Mouse (Mus musculus) limb, embryonic 12.5 days (tissue): ENCODE data around the gene Gm6217. TPM values are rescaled to one million over a fixed set of nuclear protein-coding genes. Genes with fewer than 3 reads are reported as not detected.
"Not testable (repeated sequence)": the region's sequence is repeated elsewhere in the genome, so short reads cannot be mapped to it uniquely, and the experiment has no call there.

Experiments
- ATAC-seq: fragments of 200-750 bp; cut with Nextera tagmentation; 2 replicates; pipeline ENCODE4 v1.8.0; 2017; ENCODE audit warnings: low read depth, moderate TSS enrichment; ENCODE audit not compliant: insufficient number of reproducible peaks, insufficient read depth, low FRiP score, low TSS enrichment
- H3K27ac ChIP-seq: fragments of 300-500 bp; sonication (generic); 2 replicates; pipeline ENCODE4 v1.5.1; 2016; ENCODE audit warnings: mild to moderate bottlenecking, moderate library complexity
- H3K27me3 ChIP-seq: fragments of 300-500 bp; sonication (generic); 2 replicates; pipeline ENCODE4 v1.6.1; 2016; ENCODE audit warnings: mild to moderate bottlenecking, moderate library complexity
- H3K36me3 ChIP-seq: fragments of 300-500 bp; sonication (generic); 2 replicates; pipeline ENCODE4 v1.6.1; 2016; ENCODE audit warnings: mild to moderate bottlenecking, moderate library complexity
- H3K4me1 ChIP-seq: fragments of 300-500 bp; sonication (generic); replicated peaks from 2 replicates; pipeline ENCODE4 v1.6.1; 2016
- H3K4me2 ChIP-seq: fragments of 300-500 bp; sonication (generic); 2 replicates; pipeline ENCODE4 v1.6.1; 2016; ENCODE audit warnings: mild to moderate bottlenecking, moderate library complexity
- H3K4me3 ChIP-seq: fragments of 300-500 bp; sonication (generic); replicated peaks from 2 replicates; pipeline ENCODE4 v1.5.1; 2016; ENCODE audit warnings: mild to moderate bottlenecking
- H3K9ac ChIP-seq: fragments of 300-500 bp; sonication (generic); replicated peaks from 2 replicates; pipeline ENCODE4 v1.6.1; 2016; ENCODE audit warnings: mild to moderate bottlenecking, moderate library complexity
- H3K9me3 ChIP-seq: fragments of 300-500 bp; sonication (generic); 2 replicates; pipeline ENCODE4 v1.6.1; 2016; ENCODE audit warnings: mild to moderate bottlenecking, moderate library complexity
- WGBS: fragments of 180-500 bp; shearing (Covaris S2); methylation state at CpG from one replicate; pipeline ENCODE4 v1.1.7; 2016; 5-methylcytosine and 5-hydroxymethylcytosine counted together
- polyA plus RNA-seq: library from polyadenylated mRNA; unstranded; fragments of >200 nt; fragmentation: Nextera tagmentation; extraction: Ambion mirVana; gene quantifications from 2 replicates; pipeline ENCODE4 v1.2.1, GENCODE M21; 2016

Gm6217 gene
- polyA plus RNA-seq, 1 experiment from 2014 or later = not detected

DNA sequence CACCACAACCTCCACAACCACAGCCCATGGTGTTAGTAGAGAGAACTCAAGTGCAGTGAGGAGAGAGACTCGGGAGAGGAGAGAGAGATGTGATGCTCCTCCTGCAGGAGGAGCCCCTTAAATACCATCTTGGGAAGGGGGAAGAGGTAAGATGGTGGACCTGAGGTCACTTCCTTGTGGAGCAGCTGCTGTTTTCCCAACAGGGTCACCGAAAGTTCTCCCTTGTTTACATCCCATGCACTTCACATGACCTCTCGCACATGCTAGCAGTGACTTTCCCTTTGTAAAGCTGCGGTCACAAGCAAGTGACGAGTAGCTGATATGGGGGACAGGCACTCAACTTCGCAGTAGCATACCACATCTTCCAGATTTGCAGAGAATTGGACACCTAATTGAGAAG lies 12.1 kb upstream of the Gm6217 start, which contains the start of gene A030003K21Rik:
Gene A030003K21Rik, minus strand, starts transcription at position 94 of the 400 bp plus-strand sequence.
- not testable (repeated sequence) for H3K9me3 ChIP-seq, H3K4me1 ChIP-seq, H3K36me3 ChIP-seq, H3K4me3 ChIP-seq, H3K27ac ChIP-seq, H3K4me2 ChIP-seq, H3K27me3 ChIP-seq, H3K9ac ChIP-seq, ATAC-seq
- WGBS = no CpG with 5 or more reads among the region's 6 CpGs

DNA sequence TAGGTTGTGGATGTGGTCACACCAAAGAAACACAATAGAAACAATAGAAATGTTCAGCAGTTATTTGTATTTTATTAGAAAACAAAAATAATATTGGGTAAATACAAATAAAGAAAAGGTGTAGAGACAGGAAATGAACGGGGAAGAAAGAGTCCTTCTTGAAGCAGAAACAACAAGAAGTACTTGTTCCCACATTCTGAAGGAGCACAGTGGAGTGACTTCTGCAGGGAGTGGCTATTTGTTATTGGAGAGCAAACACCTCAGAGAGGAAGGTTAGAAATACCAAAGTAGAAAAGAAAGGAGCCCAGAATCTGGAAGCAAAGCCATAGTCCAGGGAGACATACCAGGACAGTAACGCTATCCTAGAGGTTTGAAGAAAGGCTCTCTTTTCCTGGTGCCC lies 11.3 kb upstream of the Gm6217 start:
- not testable (repeated sequence) for ATAC-seq, H3K4me1 ChIP-seq, H3K27ac ChIP-seq, H3K36me3 ChIP-seq, H3K4me3 ChIP-seq, H3K9ac ChIP-seq, H3K4me2 ChIP-seq, H3K27me3 ChIP-seq, H3K9me3 ChIP-seq
- 96% methylated on average over 2 of the region's 2 CpGs for WGBS

DNA sequence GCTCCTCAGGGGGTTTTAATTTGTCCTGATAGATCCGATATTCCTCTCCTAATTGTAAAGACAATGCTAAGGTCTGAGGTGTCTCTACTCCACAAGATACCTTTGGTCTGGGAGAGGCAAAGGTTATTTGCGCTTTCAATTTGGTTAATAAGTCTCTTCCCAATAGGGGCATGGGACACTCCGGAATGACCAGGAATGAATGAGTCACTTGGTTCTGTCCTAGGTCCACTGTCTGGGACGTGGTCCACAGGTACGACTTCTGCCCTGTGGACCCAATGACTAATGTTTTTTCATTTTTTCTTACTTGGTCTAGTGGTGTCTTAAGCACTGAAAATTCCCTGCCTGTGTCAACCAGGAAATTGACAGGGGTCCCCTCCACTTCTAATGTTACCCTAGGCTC lies 7.5 kb upstream of the Gm6217 start:
- Histone ChIP-seq H3K4me2 (no peak overlapping the region), H3K27ac (no peak overlapping the region), H3K9me3 (peaks cover 12% of the 10 kb centered on the region; the same call in 1 of the 2 replicates), H3K4me3 (no peak overlapping the region), H3K36me3 (no peaks in the 10 kb centered on the region), H3K9ac (no peak overlapping the region), H3K4me1 (no peaks in the 10 kb centered on the region), H3K27me3 (no peaks in the 10 kb centered on the region)
- 92% methylated on average over 5 of the region's 5 CpGs for WGBS
- no peak for ATAC-seq

DNA sequence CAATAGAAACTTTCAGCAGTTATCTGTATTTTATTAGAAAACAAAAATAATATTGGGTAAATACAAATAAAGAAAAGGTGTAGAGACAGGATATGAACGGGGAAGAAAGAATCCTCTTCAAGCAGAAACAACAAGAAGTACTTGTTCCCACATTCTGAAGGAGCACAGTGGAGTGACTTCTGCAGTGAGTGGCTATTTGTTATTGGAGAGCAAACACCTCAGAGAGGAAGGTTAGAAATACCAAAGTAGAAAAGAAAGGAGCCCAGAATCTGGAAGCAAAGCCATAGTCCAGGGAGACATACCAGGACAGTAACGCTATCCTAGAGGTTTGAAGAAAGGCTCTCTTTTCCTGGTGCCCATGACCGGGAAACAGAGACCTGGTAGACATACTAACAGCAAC lies 641 bp downstream of the Gm6217 start:
- not testable (repeated sequence) for H3K9ac ChIP-seq

DNA sequence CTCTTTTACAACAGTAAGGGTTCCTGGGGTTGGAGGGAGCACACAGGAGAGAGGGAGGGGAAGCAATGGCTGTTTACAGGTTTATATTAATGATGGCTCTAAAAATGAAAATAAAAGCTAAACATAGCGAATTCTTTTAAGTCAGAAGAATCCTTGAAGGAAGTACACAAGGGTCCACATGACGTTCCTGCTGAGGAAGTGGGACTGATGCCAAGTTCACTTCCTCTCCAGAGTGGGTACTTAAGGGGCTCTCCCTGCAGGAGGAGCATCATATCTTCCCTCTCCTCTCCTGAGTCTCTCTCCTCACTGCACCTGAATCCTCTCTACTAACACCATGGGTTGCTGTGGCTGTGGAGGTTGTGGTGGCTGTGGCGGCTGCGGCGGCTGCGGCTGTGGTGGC lies 6.5 kb downstream of the Gm6217 start, which contains the start of gene A030014E15Rik:
Gene A030014E15Rik, plus strand, starts transcription at position 268 of the 400 bp plus-strand sequence.
- H3K36me3 ChIP-seq = no peaks in the 10 kb centered on the region
- no peak within 1 kb of the TSS for H3K27ac ChIP-seq
- no peak within 1 kb of the TSS for H3K4me2 ChIP-seq
- no peaks in the 10 kb centered on the region for H3K27me3 ChIP-seq
- H3K9ac ChIP-seq = no peak within 1 kb of the TSS
- WGBS = 85% methylated on average over 6 of the region's 6 CpGs
- no peak for ATAC-seq
- no peak within 1 kb of the TSS for H3K4me3 ChIP-seq
- H3K4me1 ChIP-seq = no peaks in the 10 kb centered on the region
- no peaks in the 10 kb centered on the region for H3K9me3 ChIP-seq

More for the DNA sequence above, 641 bp downstream of the Gm6217 start:
- not testable (repeated sequence) for ATAC-seq, H3K4me1 ChIP-seq, H3K4me2 ChIP-seq, H3K36me3 ChIP-seq, H3K9me3 ChIP-seq, H3K27ac ChIP-seq, H3K27me3 ChIP-seq, H3K4me3 ChIP-seq
- 87% methylated on average over 2 of the region's 3 CpGs for WGBS

DNA sequence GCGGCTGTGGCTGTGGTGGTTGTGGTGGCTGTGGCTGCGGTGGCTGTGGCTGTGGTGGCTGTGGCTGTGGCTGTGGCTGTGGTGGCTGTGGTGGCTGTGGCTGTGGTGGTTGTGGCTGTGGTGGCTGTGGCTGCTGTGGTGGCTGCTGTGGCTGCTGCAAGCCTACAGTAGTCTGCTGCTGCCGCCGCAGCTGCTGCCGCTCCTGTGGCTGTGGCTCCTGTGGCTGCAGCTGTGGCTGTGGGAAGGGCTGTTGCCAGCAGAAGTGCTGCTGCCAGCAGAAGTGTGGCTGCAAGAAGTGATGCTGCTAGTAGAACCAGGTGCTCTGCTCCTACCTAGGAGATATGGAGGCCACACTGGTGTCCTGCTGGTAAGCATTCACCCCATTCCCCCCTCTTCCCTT lies 17.8 kb downstream of the Gm6217 start:
- H3K4me2 ChIP-seq, H3K27ac ChIP-seq, H3K36me3 ChIP-seq, H3K9me3 ChIP-seq, H3K27me3 ChIP-seq, ATAC-seq, H3K4me3 ChIP-seq, H3K9ac ChIP-seq, H3K4me1 ChIP-seq: not testable (repeated sequence)
- 93% methylated on average over 5 of the region's 5 CpGs for WGBS

DNA sequence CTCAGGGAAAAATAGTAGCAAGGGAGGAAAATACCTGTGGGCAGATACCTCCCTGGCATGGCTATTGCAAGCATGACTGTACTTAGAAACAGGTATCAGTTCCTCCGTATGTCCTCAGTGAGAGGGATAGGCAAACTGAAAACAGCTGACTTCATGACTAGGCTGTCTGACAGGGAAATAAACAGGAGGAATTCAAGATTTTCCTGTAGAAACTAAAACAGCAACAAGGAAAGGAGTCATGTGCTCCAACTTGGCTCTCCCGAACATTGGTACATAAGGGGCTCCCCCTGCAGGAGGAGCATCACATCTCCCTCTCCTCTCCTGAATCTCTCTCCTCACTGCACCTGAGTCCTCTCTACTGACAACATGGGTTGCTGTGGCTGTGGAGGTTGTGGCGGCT lies 18.2 kb downstream of the Gm6217 start, which contains the start of gene A030005L19Rik:
Gene A030005L19Rik, plus strand, starts transcription at position 301 of the 400 bp plus-strand sequence.
- WGBS = 85% methylated on average over 3 of the region's 3 CpGs

DNA sequence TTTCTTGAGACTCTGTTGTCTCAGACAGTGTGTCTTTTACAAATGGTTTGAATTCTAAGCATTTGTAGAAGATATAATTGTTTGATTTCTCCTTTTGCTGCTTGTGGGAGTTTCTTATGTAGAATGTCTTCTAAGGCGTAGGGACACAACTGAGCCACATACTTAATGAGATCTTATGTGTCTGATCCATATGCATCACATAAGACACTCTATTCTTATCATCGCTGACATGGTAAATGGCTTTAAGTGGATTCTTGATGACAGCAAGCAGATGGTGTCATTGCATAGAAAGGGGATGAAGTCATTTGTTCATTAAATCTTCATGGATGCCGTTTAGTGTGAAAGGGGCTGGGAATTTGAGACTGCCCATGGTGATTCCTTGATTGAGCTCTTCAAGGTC lies 25.3 kb downstream of the Gm6217 start:
- Histone ChIP-seq H3K4me3 (no peak overlapping the region), H3K27ac (no peak overlapping the region), H3K27me3 (no peaks in the 10 kb centered on the region), H3K9me3 (no peaks in the 10 kb centered on the region), H3K9ac (no peak overlapping the region), H3K36me3 (peaks cover 20% of the 10 kb centered on the region), H3K4me1 (no peaks in the 10 kb centered on the region), H3K4me2 (no peak overlapping the region)
- ATAC-seq = no peak
- WGBS = 85% methylated on average over 3 of the region's 3 CpGs

More for the DNA sequence above, 18.2 kb downstream of the Gm6217 start, which contains the start of gene A030005L19Rik:
- Histone ChIP-seq H3K36me3 (no peaks in the 10 kb centered on the region), H3K4me3 (no peak within 1 kb of the TSS), H3K27ac (no peak within 1 kb of the TSS), H3K4me1 (no peaks in the 10 kb centered on the region), H3K4me2 (no peak within 1 kb of the TSS), H3K9ac (no peak within 1 kb of the TSS), H3K27me3 (no peaks in the 10 kb centered on the region), H3K9me3 (no peaks in the 10 kb centered on the region)
- no peak for ATAC-seq

DNA sequence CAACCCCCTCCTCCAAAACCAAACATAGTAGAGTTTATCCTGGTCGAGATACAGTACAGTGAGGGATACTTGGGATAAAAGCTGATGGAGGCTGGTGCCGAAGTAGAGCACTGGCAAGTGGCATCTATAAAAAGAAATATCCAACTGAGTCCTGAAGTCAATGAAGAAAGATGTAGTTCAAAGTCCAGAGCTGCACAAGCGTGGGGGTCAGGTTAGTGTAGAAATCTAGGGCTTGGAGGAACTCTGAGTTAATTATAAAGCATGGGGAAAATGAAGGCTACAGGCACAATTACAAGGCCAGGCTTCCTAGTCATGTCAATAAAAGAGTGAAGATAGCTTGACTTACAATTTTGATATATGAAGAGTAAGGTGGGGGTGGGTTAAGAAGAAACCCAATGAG lies 30.0 kb downstream of the Gm6217 start:
- 92% methylated on average over 3 of the region's 3 CpGs for WGBS
- Histone ChIP-seq H3K9ac (no peak overlapping the region), H3K4me1 (no peaks in the 10 kb centered on the region), H3K27ac (no peak overlapping the region), H3K9me3 (no peaks in the 10 kb centered on the region), H3K4me2 (no peak overlapping the region), H3K36me3 (peaks cover 34% of the 10 kb centered on the region), H3K4me3 (no peak overlapping the region), H3K27me3 (no peaks in the 10 kb centered on the region)
- ATAC-seq = no peak

DNA sequence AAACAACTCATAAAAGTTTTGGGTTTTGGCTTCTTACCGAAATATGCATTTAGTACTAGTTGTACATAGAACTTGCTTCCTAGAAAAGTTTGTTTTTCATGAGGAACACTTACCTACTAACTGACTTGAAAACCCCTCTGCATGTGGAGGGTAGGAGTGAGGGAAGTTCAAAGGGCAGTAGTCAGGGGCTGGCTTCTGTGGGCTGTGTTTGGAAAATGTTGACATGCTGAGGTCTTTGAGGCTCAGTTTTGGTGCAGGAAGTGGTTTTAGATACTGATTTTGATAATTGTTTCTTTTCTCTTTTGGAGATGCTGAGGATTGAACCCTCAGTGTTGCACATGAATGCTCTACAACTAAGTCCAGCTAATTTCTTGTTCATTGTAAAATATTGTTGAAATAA lies 30.6 kb downstream of the Gm6217 start:
- no peak overlapping the region for H3K9ac ChIP-seq
- no peaks in the 10 kb centered on the region for H3K27me3 ChIP-seq
- peaks cover 34% of the 10 kb centered on the region for H3K36me3 ChIP-seq
- no peaks in the 10 kb centered on the region for H3K9me3 ChIP-seq
- no peak overlapping the region for H3K4me3 ChIP-seq
- 94% methylated on average over 1 of the region's 1 CpGs for WGBS
- H3K27ac ChIP-seq = no peak overlapping the region
- H3K4me1 ChIP-seq = no peaks in the 10 kb centered on the region
- ATAC-seq = no peak
- H3K4me2 ChIP-seq = no peak overlapping the region

DNA sequence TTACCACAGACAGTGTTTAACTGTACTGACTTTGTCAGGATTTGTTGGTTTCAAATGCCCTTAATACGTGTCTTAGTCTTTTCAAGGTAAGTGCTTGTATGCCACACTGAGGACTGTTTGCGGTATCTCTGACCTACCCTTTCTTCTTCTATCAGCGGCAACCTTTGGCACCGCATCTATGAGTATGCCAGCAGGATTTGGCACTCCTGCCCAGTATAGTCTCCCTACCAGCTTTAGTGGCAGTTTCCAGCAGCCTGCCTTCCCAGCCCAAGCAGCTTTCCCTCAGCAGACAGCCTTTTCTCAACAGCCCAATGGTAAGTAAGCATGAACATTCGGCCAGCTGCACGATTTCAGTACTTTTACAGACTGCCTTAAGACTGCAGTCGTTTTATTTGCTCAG lies 37.9 kb downstream of the Gm6217 start:
- Histone ChIP-seq H3K4me1 (no peaks in the 10 kb centered on the region), H3K4me3 (no peak overlapping the region), H3K27me3 (no peaks in the 10 kb centered on the region), H3K36me3 (peaks cover 46% of the 10 kb centered on the region), H3K9me3 (no peaks in the 10 kb centered on the region), H3K9ac (no peak overlapping the region), H3K27ac (no peak overlapping the region), H3K4me2 (no peak overlapping the region)
- ATAC-seq = no peak
- 96% methylated on average over 7 of the region's 7 CpGs for WGBS
